Mouse (Mus musculus): ENCODE measurements around the gene Bcl2l1. TPM values are rescaled to one million over a fixed set of nuclear protein-coding genes. Genes with fewer than 3 reads are reported as not detected.

Gene Bcl2l1
- total and polyA plus RNA-seq, 3 experiments = 48.1 to 102 (median 51.9) TPM

- H3K4me3 ChIP-seq = peak overlapping the region; percentile 63
- peak; percentile 51 to 65 for DNase-seq
- 4% methylated on average over 22 of the region's 22 CpGs for WGBS
- intact Hi-C loops (cut with DNase I) = loop anchor here (1.0 kb wide), 2 partner anchors 12 to 50 kb away; no protein-coding TSS in a partner anchor
- peak overlapping the region; percentile 98 for H3K9ac ChIP-seq (ENCODE audit: low read depth, low read length)
- TF ChIP-seq CTCF (IDR thresholded peaks at IDR 0.05) (no peak), EP300 (IDR thresholded peaks at IDR 0.05; ENCODE audit: insufficient read depth, low read depth, low read length) (no peak), POLR2A (IDR thresholded peaks at IDR 0.05; ENCODE audit: insufficient read depth, low read depth, low read length) (0 out of 2 replicates have a peak, but pooled peaks have one; percentile 16)
- H3K4me1 ChIP-seq (ENCODE audit: control insufficient read depth, insufficient read depth, low read length) = peaks cover 11% of the 10 kb centered on the region
- H3K27ac ChIP-seq = peak overlapping the region; percentile 90
- H3K27me3 ChIP-seq (ENCODE audit: control insufficient read depth, insufficient read depth, low read length) = no peaks in the 10 kb centered on the region
- no peaks in the 10 kb centered on the region for H3K36me3 ChIP-seq (ENCODE audit: control insufficient read depth, insufficient read depth, low read length)
- no peaks in the 10 kb centered on the region for H3K79me2 ChIP-seq (replicated peaks; ENCODE audit: control insufficient read depth, insufficient read depth, low read length)
These were observed 94.8 kb downstream of the Bcl2l1 start for GRCm38 (mm10) chr2:152736748-152737147.

- Histone ChIP-seq H3K9ac (ENCODE audit: low read depth, low read length) (peak within 1 kb of the TSS; percentile 98), H3K4me3 (peak within 1 kb of the TSS; percentile 63), H3K27me3 (ENCODE audit: control insufficient read depth, insufficient read depth, low read length) (no peaks in the 10 kb centered on the region), H3K4me1 (ENCODE audit: control insufficient read depth, insufficient read depth, low read length) (peaks cover 7% of the 10 kb centered on the region), H3K36me3 (ENCODE audit: control insufficient read depth, insufficient read depth, low read length) (no peaks in the 10 kb centered on the region), H3K79me2 (replicated peaks; ENCODE audit: control insufficient read depth, insufficient read depth, low read length) (no peaks in the 10 kb centered on the region), H3K27ac (peak within 1 kb of the TSS; percentile 90)
- intact Hi-C loops (cut with DNase I) = loop anchor here (1.0 kb wide), 2 partner anchors 12 to 50 kb away; no protein-coding TSS in a partner anchor
- peak; percentile 90 to 91 for DNase-seq
- peak; percentile 100 for TF ChIP-seq POLR2A (IDR thresholded peaks at IDR 0.05; ENCODE audit: insufficient read depth, low read depth, low read length)
- no peak for TF ChIP-seq CTCF (IDR thresholded peaks at IDR 0.05)
- peak; percentile 91; the same call in 1 of the 2 replicates for TF ChIP-seq EP300 (IDR thresholded peaks at IDR 0.05; ENCODE audit: insufficient read depth, low read depth, low read length)
- WGBS = 1% methylated on average over 28 of the region's 28 CpGs
These were observed 95.4 kb downstream of the Bcl2l1 start, which contains the start of gene Id1 for GRCm38 (mm10) chr2:152736090-152736601. Id1 (plus strand) TSS chr2:152736251.

- H3K27me3 ChIP-seq (ENCODE audit: control insufficient read depth, insufficient read depth, low read length) = no peaks in the 10 kb centered on the region
- intact Hi-C loops (cut with DNase I) = no loop called here
- H3K79me2 ChIP-seq (replicated peaks; ENCODE audit: control insufficient read depth, insufficient read depth, low read length) = no peaks in the 10 kb centered on the region
- peaks cover 9% of the 10 kb centered on the region for H3K4me1 ChIP-seq (ENCODE audit: control insufficient read depth, insufficient read depth, low read length)
- peak; percentile 92 to 95 for DNase-seq
- H3K27ac ChIP-seq = peak overlapping the region; percentile 90
- H3K36me3 ChIP-seq (ENCODE audit: control insufficient read depth, insufficient read depth, low read length) = no peaks in the 10 kb centered on the region
- peak overlapping the region; percentile 63 for H3K4me3 ChIP-seq
- WGBS = under 1% methylated on average over 28 of the region's 28 CpGs
- TF ChIP-seq POLR2A (IDR thresholded peaks at IDR 0.05; ENCODE audit: insufficient read depth, low read depth, low read length) = peak; percentile 88
- TF ChIP-seq EP300 (IDR thresholded peaks at IDR 0.05; ENCODE audit: insufficient read depth, low read depth, low read length) = peak; percentile 93
- TF ChIP-seq CTCF (IDR thresholded peaks at IDR 0.05) = no peak
- H3K9ac ChIP-seq (ENCODE audit: low read depth, low read length) = peak overlapping the region; percentile 58
These were observed 96.5 kb downstream of the Bcl2l1 start for GRCm38 (mm10) chr2:152734984-152735383.

- Histone ChIP-seq H3K27me3 (ENCODE audit: control insufficient read depth, insufficient read depth, low read length) (no peaks in the 10 kb centered on the region), H3K79me2 (replicated peaks; ENCODE audit: control insufficient read depth, insufficient read depth, low read length) (no peaks in the 10 kb centered on the region), H3K4me1 (ENCODE audit: control insufficient read depth, insufficient read depth, low read length) (peaks cover 11% of the 10 kb centered on the region), H3K9ac (ENCODE audit: low read depth, low read length) (peak overlapping the region; percentile 46), H3K27ac (peak overlapping the region; percentile 89), H3K4me3 (peak overlapping the region; percentile 0; the same call in 1 of the 2 replicates), H3K36me3 (ENCODE audit: control insufficient read depth, insufficient read depth, low read length) (no peaks in the 10 kb centered on the region)
- intact Hi-C loops (cut with DNase I) = no loop called here
- TF ChIP-seq EP300 (IDR thresholded peaks at IDR 0.05; ENCODE audit: insufficient read depth, low read depth, low read length) = no peak
- no peak for TF ChIP-seq POLR2A (IDR thresholded peaks at IDR 0.05; ENCODE audit: insufficient read depth, low read depth, low read length)
- TF ChIP-seq CTCF (IDR thresholded peaks at IDR 0.05) = no peak
- 45% methylated on average over 10 of the region's 10 CpGs for WGBS
- no peak for DNase-seq
These were observed 97.0 kb downstream of the Bcl2l1 start for GRCm38 (mm10) chr2:152734501-152734900.

GRCm38 (mm10) chr2:152733201-152733600 is 98.3 kb downstream of the Bcl2l1 start:
- peaks cover 20% of the 10 kb centered on the region for H3K4me1 ChIP-seq (ENCODE audit: control insufficient read depth, insufficient read depth, low read length)
- TF ChIP-seq POLR2A (IDR thresholded peaks at IDR 0.05; ENCODE audit: insufficient read depth, low read depth, low read length) (no peak), EP300 (IDR thresholded peaks at IDR 0.05; ENCODE audit: insufficient read depth, low read depth, low read length) (no peak), CTCF (IDR thresholded peaks at IDR 0.05) (no peak)
- no peaks in the 10 kb centered on the region for H3K36me3 ChIP-seq (ENCODE audit: control insufficient read depth, insufficient read depth, low read length)
- H3K27me3 ChIP-seq (ENCODE audit: control insufficient read depth, insufficient read depth, low read length) = no peaks in the 10 kb centered on the region
- H3K79me2 ChIP-seq (replicated peaks; ENCODE audit: control insufficient read depth, insufficient read depth, low read length) = no peaks in the 10 kb centered on the region
- H3K27ac ChIP-seq = peak overlapping the region; percentile 54
- 96% methylated on average over 2 of the region's 2 CpGs for WGBS
- no peak overlapping the region for H3K4me3 ChIP-seq
- H3K9ac ChIP-seq (ENCODE audit: low read depth, low read length) = no peak overlapping the region
- no peak for DNase-seq
- intact Hi-C loops (cut with DNase I) = no loop called here

Small RNA genes within 50 kb of the gene (microRNA-seq; reads per million reads assigned to microRNA genes)
- gene Gm23802 = 0 reads per million in 2 experiments
- gene Mir5622 = 2.2 to 7.7 reads per million in 2 experiments

Other genes starting within 250 kb of the Bcl2l1 start
- gene Defb45, start 232.3 kb downstream of the Bcl2l1 start, total RNA-seq (2021) = not detected
- not detected in 2 replicates for gene Defb45, start 232.3 kb downstream of the Bcl2l1 start, polyA plus RNA-seq (2012; rRNA removed)
- gene Defb36, start 227.4 kb downstream of the Bcl2l1 start, total RNA-seq (2021) = not detected
- gene Defb36, start 227.4 kb downstream of the Bcl2l1 start, polyA plus RNA-seq (2012; rRNA removed) = not detected in 2 replicates
- gene Defb25, start 208.7 kb downstream of the Bcl2l1 start, total RNA-seq (2021) = not detected
- gene Defb25, start 208.7 kb downstream of the Bcl2l1 start, polyA plus RNA-seq (2012; rRNA removed) = not detected in 2 replicates
- 1 to 10 TPM; 5.8 to 7.1 TPM for gene Rem1, start 204.8 kb downstream of the Bcl2l1 start, total RNA-seq (2021)
- 5.6 and 7.1 TPM in 2 replicates for gene Rem1, start 204.8 kb downstream of the Bcl2l1 start, polyA plus RNA-seq (2012; rRNA removed)
- gene H13, start 162.3 kb downstream of the Bcl2l1 start, total RNA-seq (2021) = 10 to 100 TPM; 33.9 to 37.6 TPM
- 42.9 and 43.5 TPM in 2 replicates for gene H13, start 162.3 kb downstream of the Bcl2l1 start, polyA plus RNA-seq (2012; rRNA removed)
- 10 to 100 TPM; 14.8 to 18.2 TPM for gene Mcts2, start 144.7 kb downstream of the Bcl2l1 start, total RNA-seq (2021)
- gene Mcts2, start 144.7 kb downstream of the Bcl2l1 start, polyA plus RNA-seq (2012; rRNA removed) = 8.6 and 12.1 TPM in 2 replicates
- gene Id1, start 95.5 kb downstream of the Bcl2l1 start, total RNA-seq (2021) = 10 to 100 TPM; 56.5 to 59.8 TPM
- 74.7 and 113 TPM in 2 replicates for gene Id1, start 95.5 kb downstream of the Bcl2l1 start, polyA plus RNA-seq (2012; rRNA removed)
- gene Cox4i2, start 77.6 kb downstream of the Bcl2l1 start, total RNA-seq (2021) = 10 to 100 TPM; 12.1 to 18.0 TPM
- 12.0 and 13.2 TPM in 2 replicates for gene Cox4i2, start 77.6 kb downstream of the Bcl2l1 start, polyA plus RNA-seq (2012; rRNA removed)
- gene Tpx2, start 16.2 kb upstream of the Bcl2l1 start, total RNA-seq (2021) = 1 to 10 TPM in 1 of 2 experiments, under 1 TPM in 1; 0.75 to 1.1 TPM
- 0.18 and 0.50 TPM in 2 replicates for gene Tpx2, start 16.2 kb upstream of the Bcl2l1 start, polyA plus RNA-seq (2012; rRNA removed)
- gene Mylk2, start 79.6 kb upstream of the Bcl2l1 start, total RNA-seq (2021) = under 1 TPM; 0.08 to 0.09 TPM
- 0.18 and 0.29 TPM in 2 replicates for gene Mylk2, start 79.6 kb upstream of the Bcl2l1 start, polyA plus RNA-seq (2012; rRNA removed)
- gene Foxs1, start 101.5 kb upstream of the Bcl2l1 start, total RNA-seq (2021) = 1 to 10 TPM; 1.7 to 3.5 TPM
- 9.0 and 10.5 TPM in 2 replicates for gene Foxs1, start 101.5 kb upstream of the Bcl2l1 start, polyA plus RNA-seq (2012; rRNA removed)
- not detected for gene Dusp15, start 120.0 kb upstream of the Bcl2l1 start, total RNA-seq (2021)
- gene Dusp15, start 120.0 kb upstream of the Bcl2l1 start, polyA plus RNA-seq (2012; rRNA removed) = 0.25 and 0.26 TPM in 2 replicates
- gene Ttll9, start 130.8 kb upstream of the Bcl2l1 start, total RNA-seq (2021) = not detected
- gene Ttll9, start 130.8 kb upstream of the Bcl2l1 start, polyA plus RNA-seq (2012; rRNA removed) = 0.61 TPM in 1 of 2 replicates, not detected in the other
- gene Pdrg1, start 183.7 kb upstream of the Bcl2l1 start, total RNA-seq (2021) = 100 to 1,000 TPM; 117 to 127 TPM
- gene Pdrg1, start 183.7 kb upstream of the Bcl2l1 start, polyA plus RNA-seq (2012; rRNA removed) = 125 and 186 TPM in 2 replicates
- gene Xkr7, start 200.1 kb upstream of the Bcl2l1 start, total RNA-seq (2021) = not detected
- 0.08 TPM in 1 of 2 replicates, not detected in the other for gene Xkr7, start 200.1 kb upstream of the Bcl2l1 start, polyA plus RNA-seq (2012; rRNA removed)
- 10 to 100 TPM; 13.3 to 15.9 TPM for gene Ccm2l, start 234.2 kb upstream of the Bcl2l1 start, total RNA-seq (2021)
- gene Ccm2l, start 234.2 kb upstream of the Bcl2l1 start, polyA plus RNA-seq (2012; rRNA removed) = 43.4 and 44.3 TPM in 2 replicates